Mouse (Mus musculus) testis, adult 2 months (tissue): ENCODE data around the gene Myrf. TPM values are rescaled to one million over a fixed set of nuclear protein-coding genes. Genes with fewer than 3 reads are reported as not detected.

Experiments
- H3K27ac ChIP-seq: fragments of 200-500 bp; 2 replicates; pipeline ENCODE4 v1.5.1; 2012; ENCODE audit warnings: low read depth, low read length; ENCODE audit not compliant: control insufficient read depth, insufficient read depth
- H3K27me3 ChIP-seq: fragments of 200-500 bp; 2 replicates; pipeline ENCODE4 v1.6.1; 2012; ENCODE audit warnings: mild to moderate bottlenecking, low read length, moderate library complexity; ENCODE audit not compliant: control insufficient read depth, insufficient read depth
- H3K36me3 ChIP-seq: fragments of 200-500 bp; 2 replicates; pipeline ENCODE4 v1.6.1; 2012; ENCODE audit warnings: mild to moderate bottlenecking, low read length; ENCODE audit not compliant: control insufficient read depth, insufficient read depth
- H3K4me1 ChIP-seq: fragments of 200-500 bp; 2 replicates; pipeline ENCODE4 v1.6.1; 2012; ENCODE audit warnings: low read length; ENCODE audit not compliant: control insufficient read depth, insufficient read depth
- H3K4me3 ChIP-seq: fragments of 200-500 bp; 2 replicates; pipeline ENCODE4 v1.5.1; 2012; ENCODE audit warnings: low read depth, mild to moderate bottlenecking, low read length, moderate library complexity, mixed read lengths; ENCODE audit not compliant: control insufficient read depth
- CTCF ChIP-seq: fragments of 200-500 bp; IDR thresholded peaks from 2 replicates; pipeline ENCODE4 v1.5.1; 2012; ENCODE audit warnings: low read depth, mild to moderate bottlenecking, inconsistent platforms, low read length, moderate library complexity; ENCODE audit not compliant: control insufficient read depth, insufficient read depth, insufficient replicate concordance
- POLR2A ChIP-seq: fragments of 200-500 bp; IDR thresholded peaks from 2 replicates; pipeline ENCODE4 v1.6.1; 2012; ENCODE audit warnings: low read depth, mild to moderate bottlenecking, inconsistent platforms, low read length, moderate library complexity; ENCODE audit not compliant: control insufficient read depth
- polyA plus RNA-seq: library from polyadenylated mRNA; depleted of rRNA; stranded (reverse); fragments of >200 nt; gene quantifications from 2 replicates; pipeline ENCODE4 v1.2.3, GENCODE M21; 2012

The Myrf gene
- polyA plus RNA-seq, 1 experiment, result 3.9 TPM

DNA sequence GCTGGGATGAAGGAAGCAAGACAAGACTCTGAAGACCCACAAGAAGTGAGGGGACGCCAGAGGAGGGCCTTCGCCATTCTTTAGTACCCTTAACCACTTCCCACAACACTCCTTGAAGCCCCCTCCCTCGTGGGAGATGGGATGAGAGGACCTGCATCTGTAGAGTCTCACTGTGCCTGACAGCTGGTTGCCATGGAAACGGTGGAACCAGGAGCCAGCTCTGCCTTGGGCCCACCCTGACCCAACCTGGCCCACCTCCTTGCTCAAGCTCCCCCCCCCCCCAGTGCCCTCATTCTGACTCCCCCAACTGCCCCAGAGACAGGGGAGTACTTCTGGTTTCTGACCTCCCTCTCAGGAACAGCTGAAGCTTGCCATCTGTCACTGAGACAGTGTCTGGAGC lies 19.0 kb downstream of the Myrf start:
- peaks cover 9% of the 10 kb centered on the region for H3K4me1 ChIP-seq
- H3K27me3 ChIP-seq, result no peaks in the 10 kb centered on the region
- no peak overlapping the region for H3K27ac ChIP-seq
- TF ChIP-seq POLR2A (no peak), CTCF (no peak)
- H3K36me3 ChIP-seq, result no peaks in the 10 kb centered on the region
- no peak overlapping the region for H3K4me3 ChIP-seq

DNA sequence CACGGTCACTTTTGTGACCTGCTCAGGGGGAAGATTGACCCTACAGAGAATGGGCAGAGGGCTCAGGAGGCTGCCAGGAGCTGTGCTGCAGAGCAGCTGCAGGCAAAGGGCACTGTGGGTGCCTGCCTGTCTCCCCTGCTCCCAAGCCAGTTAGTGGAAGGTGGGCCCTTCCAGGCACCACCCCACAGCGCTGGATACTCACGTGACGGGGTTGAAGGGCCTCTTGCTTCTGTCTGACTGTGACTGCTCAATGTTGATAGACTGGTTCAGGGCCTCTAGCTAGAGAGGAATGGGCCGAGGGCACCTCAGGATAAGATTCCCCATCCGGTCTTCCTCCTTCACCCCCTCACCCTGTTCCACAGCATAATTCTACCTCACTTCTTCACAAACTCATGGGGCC lies 21.0 kb downstream of the Myrf start:
- H3K4me3 ChIP-seq, result no peak overlapping the region
- no peak for TF ChIP-seq POLR2A
- no peak for TF ChIP-seq CTCF
- no peaks in the 10 kb centered on the region for H3K36me3 ChIP-seq
- peaks cover 2% of the 10 kb centered on the region; the same call in 1 of the 2 replicates for H3K4me1 ChIP-seq
- no peak overlapping the region for H3K27ac ChIP-seq
- no peaks in the 10 kb centered on the region for H3K27me3 ChIP-seq

DNA sequence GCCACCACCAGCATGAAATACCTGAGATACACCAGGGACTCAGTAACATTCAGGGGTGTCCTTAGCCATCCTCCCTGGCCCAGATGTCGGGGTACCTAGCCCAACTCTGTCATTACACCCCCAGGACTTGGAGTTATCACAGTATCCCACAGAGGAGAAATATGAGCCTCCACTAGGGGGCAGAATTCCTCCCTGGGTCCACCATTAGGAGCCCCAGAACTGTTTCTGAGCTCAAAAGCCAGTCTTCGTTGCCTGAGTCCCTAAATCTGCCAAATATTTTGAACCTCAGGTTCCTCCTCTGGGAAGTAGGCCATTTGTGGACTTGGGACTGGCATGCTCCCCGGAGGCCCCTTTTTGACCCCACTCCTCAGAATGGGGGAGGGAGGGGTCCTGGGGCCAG lies 21.4 kb downstream of the Myrf start:
- no peak for TF ChIP-seq POLR2A
- no peak for TF ChIP-seq CTCF
- peaks cover 2% of the 10 kb centered on the region; the same call in 1 of the 2 replicates for H3K4me1 ChIP-seq
- H3K27me3 ChIP-seq, result no peaks in the 10 kb centered on the region
- H3K4me3 ChIP-seq, result no peak overlapping the region
- H3K36me3 ChIP-seq, result no peaks in the 10 kb centered on the region
- H3K27ac ChIP-seq, result no peak overlapping the region

DNA sequence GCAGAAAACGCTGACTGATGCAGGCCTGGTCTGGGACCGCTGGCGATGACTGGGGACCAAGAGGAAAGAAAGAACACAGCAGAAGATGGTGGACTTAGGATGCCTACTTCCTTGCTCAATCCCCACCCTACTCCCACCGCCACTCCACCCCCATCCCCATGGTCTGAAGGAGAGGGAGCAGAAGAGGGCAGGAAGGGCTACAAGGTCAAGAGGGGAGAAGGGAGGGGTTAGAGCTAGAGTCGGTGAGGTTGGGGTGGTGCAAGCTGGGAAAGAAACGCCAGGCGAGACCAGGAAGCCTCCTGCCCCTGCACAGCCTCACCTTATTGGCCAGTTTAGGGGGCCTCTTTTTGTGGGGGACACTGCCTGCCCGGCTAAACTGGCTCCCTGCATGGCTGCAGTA lies 24.4 kb downstream of the Myrf start:
- no peak for TF ChIP-seq POLR2A
- TF ChIP-seq CTCF, result no peak

DNA sequence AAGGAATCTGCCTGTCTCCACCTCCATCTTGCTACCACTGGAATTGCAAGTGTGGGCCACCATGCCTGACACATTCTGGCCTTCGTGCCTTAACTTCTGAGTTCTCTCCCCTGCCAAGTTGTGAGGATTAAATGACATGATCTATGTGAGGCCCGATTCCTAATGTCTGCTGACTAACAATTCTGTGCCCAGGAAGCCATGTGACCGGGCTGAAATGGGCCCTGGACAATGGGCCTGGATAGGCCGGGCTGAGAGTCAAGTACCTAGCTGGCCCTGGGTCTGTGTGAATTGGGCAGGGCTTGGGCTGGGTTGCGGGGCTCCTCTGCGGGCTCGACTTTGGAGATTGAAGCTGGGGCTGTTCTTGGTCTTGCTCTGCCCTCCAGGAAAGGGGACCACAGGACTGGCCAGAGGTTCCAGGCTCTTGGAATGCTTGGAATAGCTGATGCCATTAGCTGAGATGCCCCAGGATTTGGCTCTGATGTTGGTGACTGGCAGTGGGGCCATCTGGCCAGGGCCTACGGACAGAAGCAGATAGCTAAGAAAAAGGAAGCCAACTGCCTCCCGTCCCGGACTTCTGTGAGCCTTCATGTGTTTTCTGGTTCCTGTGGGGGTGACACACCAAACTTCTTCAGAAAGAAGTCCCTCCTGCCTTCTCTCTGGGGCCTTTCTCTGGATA lies 26.6 kb downstream of the Myrf start:
- Histone ChIP-seq H3K4me1 (no peaks in the 10 kb centered on the region), H3K27ac (no peak overlapping the region), H3K27me3 (no peaks in the 10 kb centered on the region), H3K4me3 (no peak overlapping the region), H3K36me3 (no peaks in the 10 kb centered on the region; the same call in none of the 2 replicates)
- TF ChIP-seq POLR2A, result no peak
- no peak for TF ChIP-seq CTCF

More for the DNA sequence above, 24.4 kb downstream of the Myrf start:
- no peaks in the 10 kb centered on the region for H3K4me1 ChIP-seq
- H3K36me3 ChIP-seq, result no peaks in the 10 kb centered on the region; the same call in none of the 2 replicates
- no peak overlapping the region for H3K4me3 ChIP-seq
- H3K27ac ChIP-seq, result no peak overlapping the region
- H3K27me3 ChIP-seq, result no peaks in the 10 kb centered on the region

DNA sequence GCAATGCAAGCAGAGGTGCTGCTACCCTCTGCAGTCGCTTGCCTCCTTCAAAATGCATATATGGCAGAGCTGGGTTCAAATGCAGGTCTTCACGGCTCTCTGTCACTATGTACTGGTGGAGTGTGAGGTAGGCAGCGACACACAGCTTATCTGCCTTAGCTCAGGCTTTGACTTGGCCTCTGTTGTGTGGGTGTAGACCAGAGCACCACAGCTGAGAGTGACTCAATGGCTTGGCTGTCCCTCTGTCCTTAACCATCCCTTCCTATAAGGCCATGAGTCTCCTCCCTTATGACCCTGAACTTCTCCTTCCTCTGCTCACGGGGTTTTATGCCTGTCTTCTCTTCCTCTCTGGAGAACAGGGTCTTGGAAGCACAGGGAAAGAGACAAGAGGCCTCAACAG lies 29.7 kb downstream of the Myrf start:
- peak overlapping the region; percentile 35 for H3K4me3 ChIP-seq
- H3K27ac ChIP-seq, result no peak overlapping the region
- TF ChIP-seq POLR2A (no peak), CTCF (no peak)
- H3K4me1 ChIP-seq, result no peaks in the 10 kb centered on the region
- H3K36me3 ChIP-seq, result no peaks in the 10 kb centered on the region; the same call in none of the 2 replicates
- no peaks in the 10 kb centered on the region for H3K27me3 ChIP-seq

DNA sequence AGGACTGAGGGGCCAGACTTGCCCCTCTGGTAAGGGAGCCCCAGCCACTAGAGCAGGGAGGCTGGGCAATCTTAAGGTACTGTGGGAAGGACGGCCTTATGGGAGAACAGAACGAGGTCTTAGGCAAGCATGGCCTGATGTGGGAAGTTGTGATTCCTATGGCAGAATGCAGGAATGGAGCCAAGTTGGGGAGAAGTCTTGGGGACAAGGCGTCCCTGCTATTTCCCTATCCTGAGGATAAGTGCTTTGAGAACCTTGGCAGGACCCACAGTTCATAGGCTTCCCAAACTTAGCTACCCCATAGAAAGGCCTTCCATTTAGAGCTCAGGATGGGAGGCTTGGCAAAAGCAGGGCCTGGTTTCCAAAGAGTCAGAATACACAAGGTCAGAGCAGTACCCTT lies 31.7 kb downstream of the Myrf start:
- Histone ChIP-seq H3K4me1 (no peaks in the 10 kb centered on the region), H3K27me3 (no peaks in the 10 kb centered on the region), H3K27ac (peak overlapping the region; percentile 49), H3K36me3 (no peaks in the 10 kb centered on the region; the same call in none of the 2 replicates), H3K4me3 (no peak overlapping the region)
- no peak for TF ChIP-seq POLR2A
- no peak for TF ChIP-seq CTCF
